Mouse (Mus musculus) spleen, adult 12 weeks (tissue): ENCODE measurements around the gene Sclt1.
"Not testable (repeated sequence)": the region's sequence is repeated elsewhere in the genome, so short reads cannot be mapped to it uniquely, and the experiment has no call there.

Experiments
- DNase-seq: peaks from one replicate; pipeline ENCODE4 v3.0.0; 2022; ENCODE audit warnings: low spot score

Gene Sclt1

GRCm38 (mm10) chr3:41742278-41742934 lies at the start of gene Sclt1, which contains the start of gene D3Ertd751e:
Gene Sclt1 (minus strand): TSS chr3:41742514.
Gene D3Ertd751e (plus strand): TSS chr3:41742611.
- DNase-seq = peak; percentile 92

- no peak for DNase-seq
Measured at GRCm38 (mm10) chr3:41762091-41762490, 19.8 kb upstream of the Sclt1 start.

- DNase-seq = no peak
Measured at GRCm38 (mm10) chr3:41754556-41754955, 12.2 kb upstream of the Sclt1 start.

GRCm38 (mm10) chr3:41743436-41743835 lies 1.1 kb upstream of the Sclt1 start:
- no peak for DNase-seq

GRCm38 (mm10) chr3:41741601-41742277 lies 575 bp downstream of the Sclt1 start:
- DNase-seq = peak; percentile 6

- DNase-seq = no peak
Measured at GRCm38 (mm10) chr3:41695681-41696080, 46.6 kb downstream of the Sclt1 start.

- DNase-seq = no peak
Measured at GRCm38 (mm10) chr3:41692440-41693142, 49.7 kb downstream of the Sclt1 start.

- not testable (repeated sequence) for DNase-seq
Measured at GRCm38 (mm10) chr3:41690114-41690640, 52.1 kb downstream of the Sclt1 start.

GRCm38 (mm10) chr3:41686396-41686795 lies 55.9 kb downstream of the Sclt1 start:
- DNase-seq = no peak

GRCm38 (mm10) chr3:41682084-41682483 lies 60.2 kb downstream of the Sclt1 start:
- no peak for DNase-seq

GRCm38 (mm10) chr3:41676648-41677047 lies 65.7 kb downstream of the Sclt1 start:
- DNase-seq = no peak

GRCm38 (mm10) chr3:41674778-41675177 lies 67.5 kb downstream of the Sclt1 start:
- no peak for DNase-seq

GRCm38 (mm10) chr3:41655642-41656041 lies 86.7 kb downstream of the Sclt1 start:
- no peak for DNase-seq

GRCm38 (mm10) chr3:41620971-41621370 lies 121.3 kb downstream of the Sclt1 start:
- no peak for DNase-seq

GRCm38 (mm10) chr3:41618488-41618887 lies 123.8 kb downstream of the Sclt1 start:
- DNase-seq = no peak

GRCm38 (mm10) chr3:41618036-41618435 lies 124.3 kb downstream of the Sclt1 start:
- DNase-seq = no peak

- DNase-seq = no peak
Measured at GRCm38 (mm10) chr3:41614230-41614985, 127.9 kb downstream of the Sclt1 start.

GRCm38 (mm10) chr3:41613706-41614105 lies 128.6 kb downstream of the Sclt1 start:
- DNase-seq = no peak

GRCm38 (mm10) chr3:41612211-41612610 lies 130.1 kb downstream of the Sclt1 start:
- DNase-seq = no peak

- DNase-seq = no peak
Measured at GRCm38 (mm10) chr3:41609071-41609470, 133.2 kb downstream of the Sclt1 start.

GRCm38 (mm10) chr3:41607467-41607866 lies 134.8 kb downstream of the Sclt1 start:
- no peak for DNase-seq

- DNase-seq = no peak
Measured at GRCm38 (mm10) chr3:41607050-41607449, 135.3 kb downstream of the Sclt1 start.
